Mouse (Mus musculus): ENCODE data around the gene Numbl.

- TF ChIP-seq CTCF (IDR thresholded peaks at IDR 0.05; ENCODE audit: control insufficient read depth, insufficient read depth, insufficient read length) (no peak), MAX (IDR thresholded peaks at IDR 0.05) (no peak), CEBPB (IDR thresholded peaks at IDR 0.05; ENCODE audit: low read depth) (no peak), USF1 (IDR thresholded peaks at IDR 0.05; ENCODE audit: low read depth) (no peak), FOSL1 (IDR thresholded peaks at IDR 0.05; ENCODE audit: insufficient read depth, low read length, poor library complexity, severe bottlenecking) (no peak)
Measured at GRCm38 (mm10) chr7:27221939-27222338, 36.3 kb upstream of the Numbl start.
